Mouse (Mus musculus) liver, embryonic 14.5 days (tissue): ENCODE measurements around the gene Sarnp.

Source experiments
- CTCF ChIP-seq: IDR thresholded peaks from 2 replicates; pipeline ENCODE4 v1.5.1; 2016; ENCODE audit warnings: antibody characterized with exemption, low read depth, control low read depth
- EP300 ChIP-seq: IDR thresholded peaks from 2 replicates; pipeline ENCODE4 v1.6.1; 2016; ENCODE audit warnings: antibody characterized with exemption, low read depth

DNA sequence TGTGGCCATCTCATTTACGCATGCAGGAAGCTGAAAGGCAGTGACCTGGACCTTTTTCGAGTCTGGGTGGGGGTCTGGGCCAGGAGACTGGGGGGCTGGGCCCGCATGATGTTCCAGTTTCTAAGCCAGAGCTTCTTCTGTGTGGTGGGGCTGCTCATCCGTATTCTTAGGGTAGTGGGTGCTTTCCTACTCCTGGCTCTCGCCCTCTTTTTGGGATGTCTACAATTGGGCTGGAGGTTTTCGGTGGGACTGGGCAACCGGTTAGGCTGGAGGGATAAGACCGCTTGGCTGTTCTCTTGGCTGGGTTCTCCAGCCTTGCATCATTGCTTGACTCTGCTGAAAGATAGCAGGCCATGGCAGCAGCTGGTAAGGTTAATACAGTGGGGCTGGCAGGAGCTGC is 10.1 kb upstream of the Sarnp start:
- TF ChIP-seq CTCF (no peak), EP300 (no peak)
